Mouse (Mus musculus): Measurements from ENCODE around the gene Sirt3. TPM values are rescaled to one million over a fixed set of nuclear protein-coding genes. Genes with fewer than 3 reads are reported as not detected.

Sirt3 gene
- polyA plus RNA-seq, 1 experiment from 2014 or later, result 27.7 TPM

- H3K27me3 ChIP-seq (replicated peaks), result peaks cover 9% of the 10 kb centered on the region; the same call in 1 of the 2 replicates
- ATAC-seq, result no peak
- H3K27ac ChIP-seq, result no peak overlapping the region
Measured at GRCm38 (mm10) chr7:140843806-140844205, 38.3 kb downstream of the Sirt3 start.

GRCm38 (mm10) chr7:140840750-140841735 lies 41.1 kb downstream of the Sirt3 start:
- Histone ChIP-seq H3K36me3 (no peaks in the 10 kb centered on the region), H3K4me3 (replicated peaks) (no peak overlapping the region), H3K4me1 (replicated peaks) (0 out of 2 replicates have a peak, but pooled peaks cover 2% of the 10 kb centered on the region), H3K27me3 (replicated peaks) (peaks cover 9% of the 10 kb centered on the region; the same call in 1 of the 2 replicates), H3K27ac (no peak overlapping the region), H3K9me3 (no peaks in the 10 kb centered on the region), H3K9ac (no peak overlapping the region), H3K4me2 (replicated peaks) (peak overlapping the region; percentile 10; the same call in 1 of the 2 replicates)
- peak; percentile 76 for ATAC-seq
- 30% methylated on average over 18 of the region's 19 CpGs for WGBS

More at GRCm38 (mm10) chr7:140843806-140844205, 38.3 kb downstream of the Sirt3 start:
- no peak overlapping the region for H3K9ac ChIP-seq
- no peaks in the 10 kb centered on the region for H3K36me3 ChIP-seq
- WGBS, result 70% methylated on average over 7 of the region's 7 CpGs
- H3K9me3 ChIP-seq, result no peaks in the 10 kb centered on the region
- H3K4me1 ChIP-seq (replicated peaks), result 0 out of 2 replicates have a peak, but pooled peaks cover 2% of the 10 kb centered on the region
- H3K4me3 ChIP-seq (replicated peaks), result no peak overlapping the region
- no peak overlapping the region for H3K4me2 ChIP-seq (replicated peaks)

- H3K4me1 ChIP-seq (replicated peaks), result 0 out of 2 replicates have a peak, but pooled peaks cover 5% of the 10 kb centered on the region
- H3K27ac ChIP-seq, result no peak overlapping the region
- no peaks in the 10 kb centered on the region for H3K9me3 ChIP-seq
- H3K4me2 ChIP-seq (replicated peaks), result no peak overlapping the region
- WGBS, result 55% methylated on average over 5 of the region's 5 CpGs
- no peak overlapping the region for H3K9ac ChIP-seq
- H3K4me3 ChIP-seq (replicated peaks), result no peak overlapping the region
- H3K36me3 ChIP-seq, result no peaks in the 10 kb centered on the region
- ATAC-seq, result no peak
- H3K27me3 ChIP-seq (replicated peaks), result 0 out of 2 replicates have a peak, but pooled peaks cover 9% of the 10 kb centered on the region
Measured at GRCm38 (mm10) chr7:140839556-140839955, 42.6 kb downstream of the Sirt3 start.

DNA sequence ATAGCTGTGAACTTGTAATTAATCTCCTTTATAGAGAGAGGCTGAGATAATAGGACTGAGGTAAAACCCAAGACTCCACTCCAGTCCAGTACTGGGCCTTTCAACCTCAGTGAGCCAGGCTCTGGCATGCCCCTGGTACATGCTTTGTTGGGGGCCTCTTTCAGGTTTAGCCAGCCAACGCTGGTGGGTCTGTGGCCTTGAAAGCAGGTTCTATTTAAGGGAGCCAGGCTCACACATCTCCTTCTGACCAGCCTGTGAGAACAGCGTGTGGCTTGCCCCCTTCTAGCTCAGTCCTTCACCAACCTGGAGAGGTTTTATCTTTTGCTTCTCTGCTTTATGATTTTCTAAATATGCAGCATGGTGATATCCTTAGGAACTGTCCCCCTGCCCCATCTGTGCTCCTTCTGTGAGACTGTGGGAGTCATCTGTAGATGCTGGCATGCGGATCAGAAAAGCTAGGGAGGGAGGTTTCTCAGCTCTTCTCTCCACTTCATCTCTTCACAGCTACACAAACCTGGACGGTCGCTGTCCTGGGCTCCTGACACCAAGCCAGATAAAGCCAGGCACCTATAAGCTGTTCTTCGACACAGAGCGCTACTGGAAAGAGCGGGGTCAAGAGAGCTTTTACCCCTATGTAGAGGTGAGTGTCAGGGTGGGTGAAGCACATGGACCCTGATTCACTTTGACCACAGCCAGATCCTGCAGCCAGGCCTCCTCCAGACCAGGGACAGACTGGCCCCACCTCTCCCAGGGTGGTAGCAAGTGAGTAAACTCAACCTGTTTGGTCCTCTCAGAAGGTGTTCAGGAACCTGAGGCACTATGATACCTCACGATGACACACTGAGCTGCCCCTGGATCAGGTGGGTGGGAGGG lies 45.6 kb downstream of the Sirt3 start:
- Histone ChIP-seq H3K9me3 (no peaks in the 10 kb centered on the region), H3K4me1 (replicated peaks) (0 out of 2 replicates have a peak, but pooled peaks cover 5% of the 10 kb centered on the region), H3K4me3 (replicated peaks) (no peak overlapping the region), H3K4me2 (replicated peaks) (no peak overlapping the region), H3K27me3 (replicated peaks) (no peaks in the 10 kb centered on the region), H3K36me3 (no peaks in the 10 kb centered on the region), H3K9ac (no peak overlapping the region), H3K27ac (no peak overlapping the region)
- WGBS, result 82% methylated on average over 9 of the region's 9 CpGs
- ATAC-seq, result no peak

GRCm38 (mm10) chr7:140835758-140836087 lies 46.4 kb downstream of the Sirt3 start:
- Histone ChIP-seq H3K4me2 (replicated peaks) (peak overlapping the region; percentile 43), H3K4me1 (replicated peaks) (0 out of 2 replicates have a peak, but pooled peaks cover 5% of the 10 kb centered on the region), H3K4me3 (replicated peaks) (no peak overlapping the region; the same call in 1 of the 2 replicates), H3K9ac (no peak overlapping the region), H3K27me3 (replicated peaks) (no peaks in the 10 kb centered on the region), H3K27ac (no peak overlapping the region), H3K36me3 (no peaks in the 10 kb centered on the region), H3K9me3 (no peaks in the 10 kb centered on the region)
- ATAC-seq, result no peak; the same call in 1 of the 2 replicates
- WGBS, result 38% methylated on average over 2 of the region's 2 CpGs

DNA sequence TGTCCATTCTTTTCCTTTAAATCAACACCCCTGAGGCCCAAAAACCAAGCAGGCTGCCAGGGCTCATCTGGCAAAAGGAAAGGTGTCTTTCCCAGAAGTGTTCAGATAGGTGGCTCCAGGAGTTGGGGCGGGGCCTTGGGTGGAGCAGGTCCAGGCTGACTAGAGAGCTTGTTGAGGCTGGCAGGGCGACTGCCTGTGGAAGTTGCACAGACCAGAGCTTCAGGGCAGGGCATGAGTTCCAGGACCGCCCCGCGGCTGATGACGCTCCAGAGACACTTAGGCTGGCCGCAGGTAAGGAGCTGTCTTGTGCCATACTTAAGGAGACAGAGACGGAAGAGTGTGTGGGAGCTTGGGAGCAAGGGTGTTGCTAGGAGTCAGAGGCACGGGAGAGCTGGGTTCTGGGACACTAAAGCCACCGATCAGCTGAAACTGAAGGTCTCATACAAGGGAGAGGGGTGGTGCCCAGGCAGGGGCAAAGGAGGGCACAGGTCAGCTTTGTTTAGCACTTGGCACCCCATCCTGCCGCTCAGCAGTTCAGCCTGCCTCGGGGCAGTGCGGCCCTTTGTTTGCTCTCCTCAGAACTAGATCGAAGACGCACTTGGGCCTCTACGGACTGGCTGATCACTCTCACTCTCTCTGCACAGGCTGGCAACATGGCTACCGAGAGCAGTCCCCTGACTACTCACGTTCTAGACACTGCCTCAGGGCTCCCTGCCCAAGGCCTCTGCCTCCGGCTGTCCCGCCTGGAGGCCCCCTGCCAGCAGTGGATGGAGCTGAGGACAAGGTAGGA lies 46.9 kb downstream of the Sirt3 start, which contains the start of gene Urah:
Gene Urah (plus strand): TSS at position 51 of the 790 bp plus-strand sequence.
- Histone ChIP-seq H3K4me3 (replicated peaks) (no peak within 1 kb of the TSS; the same call in 1 of the 2 replicates), H3K9me3 (no peaks in the 10 kb centered on the region), H3K27ac (no peak within 1 kb of the TSS), H3K4me1 (replicated peaks) (0 out of 2 replicates have a peak, but pooled peaks cover 5% of the 10 kb centered on the region), H3K36me3 (no peaks in the 10 kb centered on the region), H3K9ac (no peak within 1 kb of the TSS), H3K27me3 (replicated peaks) (no peaks in the 10 kb centered on the region), H3K4me2 (replicated peaks) (peak within 1 kb of the TSS; percentile 43)
- peak; percentile 83 for ATAC-seq
- WGBS, result 36% methylated on average over 20 of the region's 20 CpGs

DNA sequence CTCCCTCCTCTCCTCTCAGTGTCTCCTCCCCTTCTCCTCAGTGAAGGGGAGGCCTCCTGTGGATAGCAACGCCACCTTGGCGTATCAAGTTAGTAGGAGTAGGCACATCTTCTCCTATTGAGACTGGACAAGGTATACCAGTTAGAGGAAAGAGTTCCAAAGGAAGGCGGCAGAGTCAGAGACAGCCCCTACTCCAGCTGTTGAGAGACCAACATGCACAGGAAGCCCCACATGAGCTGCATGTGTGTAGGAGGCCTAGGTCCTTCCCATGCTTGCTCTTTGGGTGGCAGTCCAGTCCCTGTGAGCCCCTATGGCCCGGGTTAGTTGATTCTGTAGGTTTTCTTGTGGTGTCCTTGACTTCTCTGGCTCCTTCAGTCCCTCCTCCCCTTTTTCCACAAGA lies 48.8 kb downstream of the Sirt3 start:
- no peak for ATAC-seq
- no peak overlapping the region for H3K9ac ChIP-seq
- no peaks in the 10 kb centered on the region for H3K36me3 ChIP-seq
- no peaks in the 10 kb centered on the region for H3K9me3 ChIP-seq
- H3K27ac ChIP-seq, result no peak overlapping the region
- H3K4me1 ChIP-seq (replicated peaks), result 0 out of 2 replicates have a peak, but pooled peaks cover 5% of the 10 kb centered on the region
- H3K27me3 ChIP-seq (replicated peaks), result no peaks in the 10 kb centered on the region
- no peak overlapping the region for H3K4me3 ChIP-seq (replicated peaks)
- 83% methylated on average over 4 of the region's 4 CpGs for WGBS
- H3K4me2 ChIP-seq (replicated peaks), result no peak overlapping the region

DNA sequence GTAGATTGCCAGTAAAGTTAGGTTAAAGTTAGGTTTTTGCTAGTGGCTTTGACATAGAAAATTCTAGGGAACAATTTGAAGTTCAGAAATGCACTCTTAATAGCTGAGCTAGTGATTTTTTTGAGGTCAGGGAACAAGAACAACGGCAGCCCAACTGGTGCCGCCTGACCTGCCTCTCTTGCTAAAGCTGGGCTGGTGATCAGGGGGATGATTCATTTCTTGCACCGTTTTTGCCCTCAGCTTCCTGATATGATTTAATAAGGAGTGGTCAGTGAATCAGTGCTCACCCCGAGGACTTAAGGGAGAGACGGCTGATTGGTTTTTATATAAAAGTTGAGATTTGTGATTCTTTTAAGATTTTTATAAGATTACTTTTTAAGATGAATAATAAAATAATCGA lies 50.7 kb downstream of the Sirt3 start:
- H3K4me3 ChIP-seq (replicated peaks), result no peak overlapping the region
- no peak for ATAC-seq
- 0 out of 2 replicates have a peak, but pooled peaks cover 8% of the 10 kb centered on the region for H3K4me1 ChIP-seq (replicated peaks)
- WGBS, result 55% methylated on average over 6 of the region's 6 CpGs
- H3K27ac ChIP-seq, result no peak overlapping the region
- H3K4me2 ChIP-seq (replicated peaks), result no peak overlapping the region
- H3K9ac ChIP-seq, result no peak overlapping the region
- H3K9me3 ChIP-seq, result no peaks in the 10 kb centered on the region
- H3K36me3 ChIP-seq, result no peaks in the 10 kb centered on the region
- no peaks in the 10 kb centered on the region for H3K27me3 ChIP-seq (replicated peaks)

- ATAC-seq, result peak; percentile 87
- WGBS, result 27% methylated on average over 8 of the region's 8 CpGs
Measured at GRCm38 (mm10) chr7:140828171-140828881, 53.8 kb downstream of the Sirt3 start.

DNA sequence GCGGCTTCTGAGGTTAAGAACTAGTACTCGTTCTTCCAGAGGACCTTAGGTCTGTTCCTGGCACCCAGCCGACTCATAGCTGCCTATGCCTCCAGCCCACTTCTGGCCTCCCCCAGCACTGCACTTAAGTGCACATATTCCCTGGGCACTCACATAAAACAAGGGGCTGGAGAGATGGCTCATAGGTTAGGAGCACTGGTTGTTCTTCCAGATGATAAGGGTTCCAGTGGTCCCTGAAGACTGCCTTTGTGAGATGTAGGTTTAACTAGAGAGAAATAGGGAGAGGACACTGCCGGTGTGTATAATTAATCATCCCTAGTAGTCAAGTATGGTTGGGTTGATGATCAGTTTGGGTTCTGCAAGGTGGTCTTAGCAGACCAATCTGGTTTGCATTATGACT lies 59.4 kb downstream of the Sirt3 start:
- no peaks in the 10 kb centered on the region for H3K27me3 ChIP-seq (replicated peaks)
- H3K27ac ChIP-seq, result no peak overlapping the region
- H3K36me3 ChIP-seq, result no peaks in the 10 kb centered on the region
- ATAC-seq, result no peak
- 92% methylated on average over 4 of the region's 4 CpGs for WGBS
- H3K4me2 ChIP-seq (replicated peaks), result no peak overlapping the region
- H3K4me1 ChIP-seq (replicated peaks), result 0 out of 2 replicates have a peak, but pooled peaks cover 2% of the 10 kb centered on the region
- H3K9me3 ChIP-seq, result no peaks in the 10 kb centered on the region
- H3K9ac ChIP-seq, result no peak overlapping the region
- H3K4me3 ChIP-seq (replicated peaks), result no peak overlapping the region

More at GRCm38 (mm10) chr7:140828171-140828881, 53.8 kb downstream of the Sirt3 start:
- Histone ChIP-seq H3K27ac (no peak overlapping the region), H3K36me3 (no peaks in the 10 kb centered on the region), H3K9ac (no peak overlapping the region), H3K9me3 (no peaks in the 10 kb centered on the region), H3K4me2 (replicated peaks) (peak overlapping the region; percentile 34; the same call in 1 of the 2 replicates), H3K4me3 (replicated peaks) (no peak overlapping the region), H3K4me1 (replicated peaks) (0 out of 2 replicates have a peak, but pooled peaks cover 3% of the 10 kb centered on the region), H3K27me3 (replicated peaks) (no peaks in the 10 kb centered on the region)
